Mouse (Mus musculus) stomach, postnatal 0 days (tissue): ENCODE measurements at regions not wholly inside any gene's neighbourhood (a gene's known extent, or its start where the extent isn't known, plus 50 kb on each side); places are given as distances from the start of the nearest gene placed in this dataset.

ENCODE experiments used
- ATAC-seq: fragments of 200-750 bp; cut with Nextera tagmentation; 2 replicates; pipeline ENCODE4 v1.8.0; 2017; ENCODE audit not compliant: low FRiP score, low TSS enrichment
- DNase-seq: peaks from one replicate; pipeline ENCODE4 v3.0.0-alpha.2; 2016; ENCODE audit warnings: low spot score
- H3K27ac ChIP-seq: fragments of 300-500 bp; sonication (generic); replicated peaks from 2 replicates; pipeline ENCODE4 v1.5.1; 2014; ENCODE audit warnings: mild to moderate bottlenecking, control low read depth
- H3K27me3 ChIP-seq: fragments of 300-500 bp; sonication (generic); 2 replicates; pipeline ENCODE4 v1.6.1; 2014; ENCODE audit warnings: low read length; ENCODE audit not compliant: control insufficient read depth, insufficient read depth
- H3K36me3 ChIP-seq: fragments of 300-500 bp; sonication (generic); 2 replicates; pipeline ENCODE4 v1.6.1; 2014; ENCODE audit warnings: low read length, mixed read lengths; ENCODE audit not compliant: control insufficient read depth, insufficient read depth
- H3K4me1 ChIP-seq: fragments of 300-500 bp; sonication (generic); replicated peaks from 2 replicates; pipeline ENCODE4 v1.6.1; 2014; ENCODE audit warnings: antibody characterized with exemption; ENCODE audit not compliant: control insufficient read depth, insufficient read depth
- H3K4me2 ChIP-seq: fragments of 300-500 bp; sonication (generic); replicated peaks from 2 replicates; pipeline ENCODE4 v1.6.1; 2014; ENCODE audit warnings: low read depth, mild to moderate bottlenecking, control low read depth, moderate library complexity
- H3K4me3 ChIP-seq: fragments of 300-500 bp; sonication (generic); 2 replicates; pipeline ENCODE4 v1.5.1; 2014; ENCODE audit warnings: low read depth, low read length, control low read depth
- H3K9ac ChIP-seq: fragments of 300-500 bp; sonication (generic); 2 replicates; pipeline ENCODE4 v1.6.1; 2014; ENCODE audit warnings: mild to moderate bottlenecking, low read length, control low read depth, mixed read lengths
- H3K9me3 ChIP-seq: fragments of 300-500 bp; sonication (generic); 2 replicates; pipeline ENCODE4 v1.6.1; 2016; ENCODE audit warnings: low read length; ENCODE audit not compliant: control insufficient read depth
- CTCF ChIP-seq: IDR thresholded peaks from 2 replicates; pipeline ENCODE4 v1.5.1; 2016; ENCODE audit warnings: antibody characterized with exemption, low read depth, mild to moderate bottlenecking, moderate library complexity
- EP300 ChIP-seq: optimal IDR thresholded peaks from 2 replicates; pipeline ENCODE3; 2016; ENCODE audit warnings: antibody characterized with exemption
- WGBS: fragments of 180-500 bp; shearing (Covaris S2); extraction: QIAGEN DNeasy Blood & Tissue Kit; methylation state at CpG from one replicate; pipeline ENCODE4 v1.1.7; 2014; 5-methylcytosine and 5-hydroxymethylcytosine counted together

- no peak overlapping the region for H3K27ac ChIP-seq
- WGBS: 65% methylated on average over 5 of the region's 5 CpGs
- TF ChIP-seq EP300: no peak
- TF ChIP-seq CTCF: no peak
- DNase-seq (no peak), ATAC-seq (no peak)
- H3K4me2 ChIP-seq: no peak overlapping the region
- H3K4me3 ChIP-seq: no peak overlapping the region
- H3K9me3 ChIP-seq: no peaks in the 10 kb centered on the region
- H3K4me1 ChIP-seq: no peaks in the 10 kb centered on the region
- H3K27me3 ChIP-seq: no peaks in the 10 kb centered on the region
- H3K36me3 ChIP-seq: no peaks in the 10 kb centered on the region
- no peak overlapping the region for H3K9ac ChIP-seq
Measured at GRCm38 (mm10) chr4:27845521-27845920, 967.4 kb upstream of the Epha7 start.

- ATAC-seq (no peak), DNase-seq (no peak)
- Histone ChIP-seq H3K27me3 (no peaks in the 10 kb centered on the region), H3K4me2 (no peak overlapping the region), H3K4me3 (no peak overlapping the region), H3K4me1 (no peaks in the 10 kb centered on the region), H3K9ac (no peak overlapping the region), H3K9me3 (no peaks in the 10 kb centered on the region), H3K27ac (no peak overlapping the region), H3K36me3 (no peaks in the 10 kb centered on the region)
- 95% methylated on average over 5 of the region's 5 CpGs for WGBS
- no peak for TF ChIP-seq CTCF
- no peak for TF ChIP-seq EP300
Measured at GRCm38 (mm10) chr4:27846106-27846622, 966.8 kb upstream of the Epha7 start.

GRCm38 (mm10) chr4:27856086-27856485, 956.8 kb upstream of the Epha7 start:
- no peak overlapping the region for H3K4me3 ChIP-seq
- 84% methylated on average over 2 of the region's 2 CpGs for WGBS
- H3K9me3 ChIP-seq: no peaks in the 10 kb centered on the region
- no peak overlapping the region for H3K4me2 ChIP-seq
- TF ChIP-seq CTCF (no peak), EP300 (no peak)
- ATAC-seq (no peak), DNase-seq (no peak)
- H3K36me3 ChIP-seq: no peaks in the 10 kb centered on the region
- H3K27ac ChIP-seq: no peak overlapping the region
- no peak overlapping the region for H3K9ac ChIP-seq
- H3K4me1 ChIP-seq: no peaks in the 10 kb centered on the region
- H3K27me3 ChIP-seq: no peaks in the 10 kb centered on the region

- no peak overlapping the region for H3K9ac ChIP-seq
- no peaks in the 10 kb centered on the region for H3K27me3 ChIP-seq
- H3K36me3 ChIP-seq: no peaks in the 10 kb centered on the region
- H3K4me2 ChIP-seq: no peak overlapping the region
- no peaks in the 10 kb centered on the region for H3K4me1 ChIP-seq
- WGBS: 73% methylated on average over 5 of the region's 5 CpGs
- no peak overlapping the region for H3K27ac ChIP-seq
- TF ChIP-seq CTCF: no peak
- TF ChIP-seq EP300: no peak
- H3K4me3 ChIP-seq: no peak overlapping the region
- DNase-seq: no peak
- ATAC-seq: no peak
- H3K9me3 ChIP-seq: no peaks in the 10 kb centered on the region
Measured at GRCm38 (mm10) chr4:27887262-27887954, 925.5 kb upstream of the Epha7 start.

GRCm38 (mm10) chr4:27896396-27896795, 916.5 kb upstream of the Epha7 start:
- Histone ChIP-seq H3K4me2 (no peak overlapping the region), H3K27me3 (no peaks in the 10 kb centered on the region), H3K27ac (no peak overlapping the region), H3K4me3 (no peak overlapping the region), H3K36me3 (no peaks in the 10 kb centered on the region), H3K9me3 (no peaks in the 10 kb centered on the region), H3K9ac (no peak overlapping the region), H3K4me1 (no peaks in the 10 kb centered on the region)
- WGBS: 78% methylated on average over 2 of the region's 2 CpGs
- DNase-seq (no peak), ATAC-seq (no peak)
- TF ChIP-seq CTCF: no peak
- TF ChIP-seq EP300: no peak

GRCm38 (mm10) chr4:27945351-27945750, 867.6 kb upstream of the Epha7 start:
- Histone ChIP-seq H3K27me3 (no peaks in the 10 kb centered on the region), H3K9ac (no peak overlapping the region), H3K36me3 (no peaks in the 10 kb centered on the region), H3K4me1 (no peaks in the 10 kb centered on the region), H3K4me3 (no peak overlapping the region), H3K4me2 (no peak overlapping the region), H3K9me3 (no peaks in the 10 kb centered on the region), H3K27ac (no peak overlapping the region)
- ATAC-seq (no peak), DNase-seq (no peak)
- TF ChIP-seq CTCF: no peak
- WGBS: 78% methylated on average over 2 of the region's 2 CpGs
